Mouse (Mus musculus) small intestine, adult 2 months (tissue): Measurements from ENCODE around the gene Agbl2.

Experiments used
- CTCF ChIP-seq: fragments of 200-500 bp; IDR thresholded peaks from 2 replicates; pipeline ENCODE4 v1.5.1; 2012; ENCODE audit warnings: low read depth, mild to moderate bottlenecking, control low read depth, inconsistent platforms, low read length, moderate library complexity, mixed read lengths; ENCODE audit not compliant: insufficient replicate concordance, insufficient read length; ENCODE audit errors: extremely low read depth
- POLR2A ChIP-seq: fragments of 200-500 bp; IDR thresholded peaks from 2 replicates; pipeline ENCODE4 v1.6.1; 2012; ENCODE audit warnings: low read depth, mild to moderate bottlenecking, control low read depth, inconsistent platforms, low read length, moderate library complexity

DNA sequence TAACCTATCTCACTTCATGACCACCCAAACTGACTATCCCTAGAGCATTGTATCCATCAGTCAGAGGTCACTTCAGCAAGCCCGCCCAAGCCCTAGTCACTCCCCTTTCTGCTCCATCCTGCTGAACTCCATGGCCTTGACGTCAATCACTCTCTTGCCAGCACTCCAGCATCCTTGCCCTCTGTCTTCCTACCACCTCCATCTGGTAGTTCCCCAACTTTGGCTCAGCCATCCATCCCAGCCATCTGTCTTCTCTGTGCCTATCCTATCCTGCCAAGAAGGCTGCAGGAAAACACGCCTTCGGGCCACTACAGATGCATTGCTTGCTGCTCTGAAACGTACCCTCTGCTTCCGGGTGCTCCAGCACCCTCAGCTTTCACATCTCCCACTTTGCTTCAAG, 41.3 kb downstream of the Agbl2 start:
- no peak for TF ChIP-seq CTCF
- TF ChIP-seq POLR2A = no peak
